Mouse (Mus musculus): Measurements from ENCODE around the gene Rptor.

- TF ChIP-seq CTCF (IDR thresholded peaks at IDR 0.05; ENCODE audit: borderline replicate concordance, extremely low read depth, insufficient read depth, insufficient read length), result no peak
- no peak for TF ChIP-seq POLR2A (IDR thresholded peaks at IDR 0.05; ENCODE audit: borderline replicate concordance, extremely low read depth, insufficient read depth, insufficient read length, poor library complexity, severe bottlenecking)
Measured at GRCm38 (mm10) chr11:119657534-119657933, 54.8 kb downstream of the Rptor start.
